In genomic region chr4:132620134-132620533, GRCm38 (mm10) we compare ENCODE assay signal across 21 mouse cellular contexts. TPM values are rescaled to one million over a fixed set of nuclear protein-coding genes. Genes with fewer than 3 reads are reported as not detected.
DNase-seq lines count a peak whose midpoint lies in the region; ATAC-seq and TF ChIP-seq lines count a peak whose summit lies in the region.
"Had no signal": no experiment of that assay in that cellular context is flagged by ENCODE, and none has a peak within 500 bp of the region (broad histone marks: within the 10 kb centered on the region; RNA-seq: fewer than 3 reads in every experiment).

No protein-coding gene starts in this region.

- no peak for TF ChIP-seq EP300 in heart, adult 2 months (IDR thresholded peaks at IDR 0.05; ENCODE audit: insufficient read depth, low read depth, low read length)
- no peak for TF ChIP-seq EP300 in lung, postnatal 0 days (IDR thresholded peaks at IDR 0.05)

- ATAC-seq in lung, postnatal 0 days = no peak
- ATAC-seq: hindbrain, embryonic 16.5 days; midbrain, embryonic 16.5 days had no signal

- H3K9me3 ChIP-seq in lung, postnatal 0 days (ENCODE audit: low read length) = no peaks in the 10 kb centered on the region
- H3K9me3 ChIP-seq: neural tube, embryonic 15.5 days had no signal

- no peak for DNase-seq in heart, adult 2 months
- DNase-seq in heart, postnatal 25 days (ENCODE audit: low spot score) = no peak
- DNase-seq in lung, postnatal 0 days (ENCODE audit: low spot score) = no peak
- no peak for DNase-seq in lung, postnatal 4 days
- peak; percentile 82 for DNase-seq in ZHBTc4 (ENCODE audit: low read depth, low spot score)
- no peak for DNase-seq in frontal cortex, postnatal 14 days (ENCODE audit: low spot score in 2 of 2)
- DNase-seq in ovary, postnatal 10 days (ENCODE audit: low spot score) = no peak
- DNase-seq: cerebellum, adult 8-10 months; gastrocnemius, postnatal 10 days; heart, adult 18-20 months; kidney, adult 18-20 months; kidney, postnatal 10 days; liver, embryonic 13.5 days; lung, postnatal 14 days; right cerebral cortex, postnatal 14 days; spleen, adult 18-20 months had no signal

- peak; percentile 22; the same call in 1 of the 2 replicates for TF ChIP-seq CTCF in heart, adult 2 months (IDR thresholded peaks at IDR 0.05)
- peak; percentile 20; the same call in 1 of the 2 replicates for TF ChIP-seq CTCF in lung, postnatal 0 days (IDR thresholded peaks at IDR 0.05)

- no peak overlapping the region for H3K4me2 ChIP-seq in lung, postnatal 0 days (replicated peaks; ENCODE audit: low read depth, low read length)
- H3K4me2 ChIP-seq: forebrain, embryonic 12.5 days; liver, embryonic 13.5 days; neural tube, embryonic 15.5 days had no signal

- no peaks in the 10 kb centered on the region for H3K79me2 ChIP-seq in heart, adult 2 months (replicated peaks; ENCODE audit: control insufficient read depth, insufficient read depth, low read length)

- no peak for TF ChIP-seq POLR2A in heart, adult 2 months (IDR thresholded peaks at IDR 0.05; ENCODE audit: insufficient read depth, low read depth, low read length)

- no peak overlapping the region for H3K27ac ChIP-seq in heart, adult 2 months
- no peak overlapping the region for H3K27ac ChIP-seq in lung, postnatal 0 days (ENCODE audit: low read length)
- H3K27ac ChIP-seq: forebrain, embryonic 12.5 days; liver, embryonic 13.5 days; neural tube, embryonic 15.5 days had no signal

- intact Hi-C loops in heart, adult 2 months (cut with DNase I) = no loop called here
- intact Hi-C loops in heart, postnatal 25 days (cut with DNase I) = no loop called here

- peaks cover 1% of the 10 kb centered on the region for H3K4me1 ChIP-seq in heart, adult 2 months (ENCODE audit: control insufficient read depth, insufficient read depth, low read length)
- no peaks in the 10 kb centered on the region for H3K4me1 ChIP-seq in lung, postnatal 0 days (ENCODE audit: insufficient read depth, low read depth, low read length)
- H3K4me1 ChIP-seq: forebrain, embryonic 12.5 days; neural tube, embryonic 15.5 days had no signal

- no peaks in the 10 kb centered on the region for H3K36me3 ChIP-seq in heart, adult 2 months (ENCODE audit: control insufficient read depth, insufficient read depth, low read length)
- no peaks in the 10 kb centered on the region for H3K36me3 ChIP-seq in lung, postnatal 0 days (ENCODE audit: insufficient read depth, low read length)
- H3K36me3 ChIP-seq: forebrain, embryonic 12.5 days; liver, embryonic 13.5 days; neural tube, embryonic 15.5 days had no signal

- H3K9ac ChIP-seq in heart, adult 2 months (ENCODE audit: low read depth, low read length) = no peak overlapping the region
- no peak overlapping the region for H3K9ac ChIP-seq in lung, postnatal 0 days (replicated peaks; ENCODE audit: low read depth)
- H3K9ac ChIP-seq: forebrain, embryonic 12.5 days; liver, embryonic 13.5 days; neural tube, embryonic 15.5 days had no signal

- H3K4me3 ChIP-seq in heart, adult 2 months = no peak overlapping the region
- H3K4me3 ChIP-seq in lung, postnatal 0 days (ENCODE audit: low read depth, low read length) = no peak overlapping the region
- H3K4me3 ChIP-seq: forebrain, embryonic 12.5 days; liver, embryonic 13.5 days; neural tube, embryonic 15.5 days had no signal

- H3K27me3 ChIP-seq in heart, adult 2 months (ENCODE audit: control insufficient read depth, insufficient read depth, low read length) = no peaks in the 10 kb centered on the region
- no peaks in the 10 kb centered on the region for H3K27me3 ChIP-seq in lung, postnatal 0 days (replicated peaks; ENCODE audit: insufficient read depth, low read length)
- H3K27me3 ChIP-seq: CH12.LX; forebrain, embryonic 12.5 days; neural tube, embryonic 15.5 days had no signal

- WGBS in heart, adult 2 months = 92% methylated on average over 4 of the region's 4 CpGs
- 86% methylated on average over 4 of the region's 4 CpGs for WGBS in lung, postnatal 0 days

RNA-seq across cellular contexts. Expression of gene Eya3, which starts 18.7 kb away (rescaled TPM):
- 10 to 100 TPM; 29.8 to 31.8 TPM for total RNA-seq in heart, adult 2 months (2021)
- 26.6 and 41.7 TPM in 2 replicates for polyA plus RNA-seq in heart, adult 2 months (2012; rRNA removed)
- total RNA-seq in heart, postnatal 25 days (2021) = 10 to 100 TPM; 28.1 to 33.8 TPM
- 8.2 and 8.8 TPM in 2 replicates for polyA plus RNA-seq in lung, postnatal 0 days (2015; fragmentation: Nextera tagmentation; extraction: Ambion mirVana)

RNA-seq across cellular contexts. Expression of gene Ptafr, which starts 56.3 kb away (rescaled TPM):
- 1 to 10 TPM; 1.7 to 1.8 TPM for total RNA-seq in heart, adult 2 months (2021)
- polyA plus RNA-seq in heart, adult 2 months (2012; rRNA removed) = 3.1 and 4.4 TPM in 2 replicates
- total RNA-seq in heart, postnatal 25 days (2021) = 1 to 10 TPM; 1.6 to 2.1 TPM
- polyA plus RNA-seq in lung, postnatal 0 days (2015; fragmentation: Nextera tagmentation; extraction: Ambion mirVana) = 2.1 and 2.5 TPM in 2 replicates
